Mouse (Mus musculus) myocyte (in vitro differentiated cells): ENCODE measurements at regions not wholly inside any gene's neighbourhood (a gene's known extent, or its start where the extent isn't known, plus 50 kb on each side); places are given as distances from the start of the nearest gene placed in this dataset.
A peak's percentile ranks its signal among the peaks of the same experiment; 100 is the strongest.

ENCODE experiments used
- H3K27me3 ChIP-seq: one replicate; pipeline ENCODE4 v1.6.1; 2011; ENCODE audit not compliant: control insufficient read depth, insufficient read depth, insufficient read length
- H3K36me3 ChIP-seq: one replicate; pipeline ENCODE4 v1.6.1; 2011; ENCODE audit not compliant: control insufficient read depth, insufficient read depth
- H3K4me2 ChIP-seq: one replicate; pipeline ENCODE4 v1.6.1; 2011; ENCODE audit warnings: low read depth, control low read depth
- H3K4me3 ChIP-seq: one replicate; pipeline ENCODE4 v1.5.1; 2011; ENCODE audit warnings: mild to moderate bottlenecking, control low read depth, moderate library complexity
- H3K79me2 ChIP-seq: one replicate; pipeline ENCODE4 v1.6.1; 2011; ENCODE audit not compliant: control insufficient read depth, insufficient read depth
- H3ac ChIP-seq: one replicate; pipeline ENCODE4 v1.6.1; 2011; ENCODE audit not compliant: control insufficient read depth, insufficient read length
- CEBPB ChIP-seq: IDR thresholded peaks from 2 replicates; pipeline ENCODE4 v1.6.1; 2011; ENCODE audit warnings: mild to moderate bottlenecking, moderate library complexity; ENCODE audit not compliant: poor library complexity, insufficient read depth, severe bottlenecking
- E2F4 ChIP-seq: IDR thresholded peaks from one replicate; pipeline ENCODE4 v1.6.1; 2011; ENCODE audit warnings: mild to moderate bottlenecking, control low read depth, moderate library complexity; ENCODE audit not compliant: insufficient read depth
- MAX ChIP-seq: IDR thresholded peaks from one replicate; pipeline ENCODE4 v1.6.1; 2011; ENCODE audit warnings: low read depth, mild to moderate bottlenecking, control low read depth
- MYOD1 ChIP-seq, 3 experiments: IDR thresholded peaks; one replicate each; pipeline ENCODE4 v1.6.1; 2011; ENCODE audit warnings: control low read depth in 2 of 3, low read depth in 2 of 3, mild to moderate bottlenecking in 2 of 3, moderate library complexity in 1 of 3; ENCODE audit not compliant: insufficient read length in 2 of 3, control insufficient read depth in 1 of 3
- MYOG ChIP-seq, 3 experiments: IDR thresholded peaks; one replicate each; pipeline ENCODE4 v1.6.1; 2011; ENCODE audit warnings: control low read depth in 2 of 3, low read depth in 2 of 3, mild to moderate bottlenecking in 2 of 3; ENCODE audit not compliant: insufficient read length in 2 of 3, control insufficient read depth in 1 of 3, insufficient read depth in 1 of 3
- POLR2A ChIP-seq: IDR thresholded peaks from one replicate; pipeline ENCODE4 v1.6.1; 2011; ENCODE audit warnings: low read depth, mild to moderate bottlenecking, control low read depth, moderate library complexity; ENCODE audit not compliant: insufficient read length
- POLR2AphosphoS2 ChIP-seq: IDR thresholded peaks from one replicate; pipeline ENCODE4 v1.6.1; 2011; ENCODE audit warnings: low read depth, control low read depth; ENCODE audit not compliant: insufficient read length
- REST ChIP-seq: IDR thresholded peaks from one replicate; pipeline ENCODE4 v1.6.1; 2011; ENCODE audit warnings: mild to moderate bottlenecking, control low read depth, moderate library complexity; ENCODE audit not compliant: insufficient read depth, insufficient read length
- SRF ChIP-seq: IDR thresholded peaks from one replicate; pipeline ENCODE4 v1.6.1; 2011; ENCODE audit warnings: low read depth; ENCODE audit not compliant: control insufficient read depth, insufficient read length
- TCF12 ChIP-seq: IDR thresholded peaks from one replicate; pipeline ENCODE4 v1.6.1; 2011; ENCODE audit warnings: mild to moderate bottlenecking, control low read depth; ENCODE audit not compliant: poor library complexity, insufficient read depth, severe bottlenecking
- TCF3 ChIP-seq: IDR thresholded peaks from one replicate; pipeline ENCODE4 v1.6.1; 2011; ENCODE audit warnings: low read depth, control low read depth; ENCODE audit not compliant: insufficient read length
- USF1 ChIP-seq: IDR thresholded peaks from one replicate; pipeline ENCODE4 v1.6.1; 2011; ENCODE audit warnings: low read depth, mild to moderate bottlenecking, control low read depth, moderate library complexity

DNA sequence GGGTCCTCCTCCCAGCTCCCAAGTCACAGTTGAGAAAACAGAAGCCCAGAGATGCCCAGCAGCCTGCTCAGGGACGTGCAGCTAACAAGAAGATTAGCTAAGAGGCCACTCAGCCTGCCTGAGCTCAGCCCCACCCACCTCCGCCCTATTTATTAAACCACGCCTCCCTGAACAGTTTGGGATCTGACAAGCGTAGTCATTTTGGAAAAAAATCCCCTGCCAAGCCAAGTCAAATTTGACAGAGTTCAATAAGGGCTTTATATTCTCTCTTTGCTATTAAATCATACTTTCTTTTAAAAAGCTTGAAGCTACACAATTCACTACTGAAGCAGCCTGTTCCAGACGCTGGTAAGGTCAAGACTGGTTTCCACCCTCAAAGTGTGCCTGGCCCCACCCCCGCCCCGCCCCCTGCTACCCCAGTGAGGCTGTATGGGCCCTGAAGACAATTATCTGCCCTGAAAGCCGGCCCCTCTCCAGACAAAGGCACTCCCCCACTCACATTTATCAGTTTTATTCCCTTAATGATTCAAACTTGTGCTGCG lies 61.9 kb upstream of the Zmiz1 start:
- Histone ChIP-seq H3K79me2 (no peaks in the 10 kb centered on the region), H3K4me2 (peak overlapping the region; percentile 46), H3K36me3 (no peaks in the 10 kb centered on the region), H3K4me3 (no peak overlapping the region), H3ac (no peak overlapping the region), H3K27me3 (no peaks in the 10 kb centered on the region)
- TF ChIP-seq POLR2A (no peak), REST (no peak)

DNA sequence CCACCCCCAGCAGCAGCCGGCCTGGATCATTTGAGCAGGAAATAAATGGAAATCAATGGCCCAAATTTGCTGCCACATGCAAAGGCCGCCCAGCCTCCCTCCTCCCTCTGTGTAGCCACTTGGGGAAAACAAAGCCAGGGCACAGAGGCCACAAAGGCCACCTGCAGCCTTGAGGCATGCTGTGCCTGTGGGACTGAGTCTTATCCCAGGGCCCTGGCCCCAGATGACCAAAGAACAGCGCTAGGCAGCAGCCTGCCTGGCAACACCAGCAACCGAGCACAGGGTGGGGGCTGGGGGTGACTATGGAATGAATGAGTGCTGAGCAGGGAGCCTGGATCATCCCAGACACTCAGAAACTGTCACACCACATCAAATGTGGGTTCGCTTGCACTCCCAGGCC lies 61.2 kb upstream of the Zmiz1 start:
- Histone ChIP-seq H3ac (no peak overlapping the region), H3K4me3 (no peak overlapping the region), H3K79me2 (no peaks in the 10 kb centered on the region), H3K36me3 (no peaks in the 10 kb centered on the region), H3K27me3 (no peaks in the 10 kb centered on the region), H3K4me2 (no peak overlapping the region)
- TF ChIP-seq MYOG (IDR thresholded peaks at IDR 0.05; ENCODE audit: control insufficient read depth in 1 of 3, insufficient read depth in 1 of 3, insufficient read length in 2 of 3, low read depth in 2 of 3) (no peak), POLR2A (no peak), E2F4 (no peak), TCF12 (no peak), MAX (no peak), CEBPB (no peak), POLR2AphosphoS2 (no peak), SRF (no peak), REST (no peak), TCF3 (no peak), USF1 (no peak), MYOD1 (IDR thresholded peaks at IDR 0.05; ENCODE audit: control insufficient read depth in 1 of 3, insufficient read length in 2 of 3, low read depth in 2 of 3) (no peak)

DNA sequence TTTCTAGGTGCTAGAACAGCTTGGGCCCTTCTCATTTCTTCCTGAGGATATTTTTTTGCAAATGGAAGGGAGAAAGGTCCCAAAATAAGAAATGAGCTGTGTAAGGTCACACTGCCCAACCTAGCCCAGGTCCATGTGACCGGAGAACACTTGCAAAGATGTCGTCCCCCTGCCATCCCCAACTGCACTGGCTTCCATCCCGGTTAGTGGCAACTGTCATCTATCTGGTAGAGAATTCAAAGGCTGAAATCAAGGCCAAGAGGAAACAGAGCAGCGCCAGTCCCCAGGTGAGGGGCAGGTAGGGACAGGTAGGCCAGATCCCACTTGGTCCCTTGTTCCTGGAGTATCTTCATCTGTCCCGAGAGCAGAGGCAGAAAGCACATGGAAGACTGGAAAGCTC lies 60.2 kb upstream of the Zmiz1 start:
- Histone ChIP-seq H3K36me3 (no peaks in the 10 kb centered on the region), H3ac (no peak overlapping the region), H3K4me3 (no peak overlapping the region), H3K27me3 (no peaks in the 10 kb centered on the region), H3K79me2 (no peaks in the 10 kb centered on the region), H3K4me2 (no peak overlapping the region)
- no peak for TF ChIP-seq MYOG (IDR thresholded peaks at IDR 0.05; ENCODE audit: control insufficient read depth in 1 of 3, insufficient read depth in 1 of 3, insufficient read length in 2 of 3, low read depth in 2 of 3)
- no peak for TF ChIP-seq POLR2AphosphoS2
- no peak for TF ChIP-seq E2F4
- no peak for TF ChIP-seq TCF3

DNA sequence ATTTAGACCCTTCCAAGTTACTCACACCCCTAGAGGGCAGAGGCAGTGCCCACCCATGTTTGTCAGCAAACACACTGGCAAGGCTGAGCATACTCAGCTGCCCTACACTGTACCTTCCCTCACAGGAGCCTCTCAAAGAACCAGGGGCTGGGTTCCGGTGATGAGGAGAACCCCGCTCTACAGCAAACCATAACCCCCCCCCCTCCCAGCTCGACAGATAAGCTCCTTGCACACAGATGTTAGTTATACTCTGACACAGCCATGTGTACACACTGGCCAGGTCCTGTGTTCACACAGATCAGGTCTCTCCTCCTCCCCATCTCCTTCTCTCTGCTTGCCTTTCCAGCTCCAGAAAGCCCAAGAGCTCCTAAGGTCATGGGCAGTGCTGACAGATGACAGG lies 59.7 kb upstream of the Zmiz1 start:
- TF ChIP-seq TCF3 (no peak), CEBPB (no peak), MYOG (IDR thresholded peaks at IDR 0.05; ENCODE audit: control insufficient read depth in 1 of 3, insufficient read depth in 1 of 3, insufficient read length in 2 of 3, low read depth in 2 of 3) (no peak), POLR2AphosphoS2 (no peak), POLR2A (no peak), TCF12 (no peak)
- Histone ChIP-seq H3K79me2 (no peaks in the 10 kb centered on the region), H3K4me2 (no peak overlapping the region), H3K4me3 (no peak overlapping the region), H3K36me3 (no peaks in the 10 kb centered on the region), H3K27me3 (no peaks in the 10 kb centered on the region), H3ac (no peak overlapping the region)

DNA sequence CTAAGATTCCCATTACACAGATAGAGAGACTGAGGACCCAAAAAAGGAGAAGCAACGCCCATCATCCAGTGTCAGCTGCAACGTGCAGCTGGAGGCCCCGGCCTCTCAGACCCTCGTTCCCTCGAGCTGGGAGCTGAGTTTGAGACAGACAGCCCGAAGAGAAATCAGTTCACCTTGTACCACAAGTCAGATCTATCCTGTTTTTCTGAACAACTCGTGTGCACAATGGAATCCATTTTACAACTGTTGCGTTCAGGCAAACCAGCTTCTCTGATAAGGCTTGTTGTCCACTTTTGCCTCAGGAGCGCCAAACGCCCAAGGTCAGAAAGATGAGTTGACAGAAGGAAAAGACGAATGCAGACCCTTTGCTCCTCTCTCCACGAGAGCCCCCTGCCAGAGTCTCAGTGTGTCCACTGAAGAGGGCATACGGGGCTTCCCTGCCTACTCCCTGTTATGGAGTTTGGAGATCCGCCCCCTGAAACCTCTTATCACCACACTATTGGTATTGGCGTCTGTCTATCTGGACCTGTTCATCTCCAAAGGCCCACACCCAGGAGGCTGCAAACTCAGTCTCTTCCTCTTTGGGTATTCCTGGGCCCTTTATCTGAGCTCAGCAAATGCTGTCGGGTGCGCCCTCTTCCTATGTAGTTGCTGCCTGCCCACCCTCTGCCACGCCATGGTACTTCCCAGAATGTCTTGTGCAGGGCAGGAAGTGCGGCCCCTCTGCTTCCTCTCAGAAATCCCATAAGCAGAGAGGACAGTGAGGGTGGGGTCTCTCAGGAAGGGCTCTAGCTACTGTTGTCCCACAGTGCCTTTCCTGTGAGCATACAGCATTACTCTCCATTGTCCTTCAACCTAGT lies 57.7 kb upstream of the Zmiz1 start:
- no peaks in the 10 kb centered on the region for H3K79me2 ChIP-seq
- H3K4me2 ChIP-seq, result no peak overlapping the region
- H3K27me3 ChIP-seq, result no peaks in the 10 kb centered on the region
- H3K4me3 ChIP-seq, result no peak overlapping the region
- no peak overlapping the region for H3ac ChIP-seq
- H3K36me3 ChIP-seq, result no peaks in the 10 kb centered on the region
- TF ChIP-seq CEBPB (no peak), MYOG (IDR thresholded peaks at IDR 0.05; ENCODE audit: control insufficient read depth in 1 of 3, insufficient read depth in 1 of 3, insufficient read length in 2 of 3, low read depth in 2 of 3) (no peak), POLR2AphosphoS2 (no peak), REST (no peak), MAX (no peak), MYOD1 (IDR thresholded peaks at IDR 0.05; ENCODE audit: control insufficient read depth in 1 of 3, insufficient read length in 2 of 3, low read depth in 2 of 3) (no peak), TCF12 (no peak), POLR2A (no peak), TCF3 (no peak), SRF (no peak), USF1 (no peak), E2F4 (no peak)
